Mouse (Mus musculus) right cerebral cortex, postnatal 25 days (tissue): ENCODE results near the gene Frmd4a.

Source experiments
- DNase-seq: peaks from one replicate; pipeline ENCODE4 v3.0.0; 2022

Frmd4a gene

DNA sequence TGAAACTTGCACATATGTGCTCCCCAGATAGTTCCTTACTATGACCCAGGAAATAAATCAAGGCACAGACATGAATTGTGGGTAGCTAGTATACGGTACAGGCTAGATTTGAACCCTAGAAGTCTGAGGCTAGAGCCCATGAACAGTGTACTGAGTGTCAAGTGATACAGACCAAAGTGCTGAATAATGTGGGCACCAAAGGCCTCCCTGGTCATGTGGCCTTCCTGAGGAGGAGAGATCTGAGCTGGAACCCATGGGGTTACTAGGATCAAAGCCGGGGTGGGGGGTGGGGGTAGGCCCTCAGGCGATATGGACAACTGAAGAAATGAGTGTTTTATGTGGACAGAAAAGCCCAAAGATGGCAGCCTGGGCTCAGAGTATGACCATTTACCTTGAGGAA is 544.9 kb downstream of the Frmd4a start:
- DNase-seq, result no peak

- DNase-seq, result no peak
Observed at GRCm38 (mm10) chr2:4562826-4563225, 545.3 kb downstream of the Frmd4a start.

GRCm38 (mm10) chr2:4563322-4563721 is 545.8 kb downstream of the Frmd4a start:
- DNase-seq, result no peak

DNA sequence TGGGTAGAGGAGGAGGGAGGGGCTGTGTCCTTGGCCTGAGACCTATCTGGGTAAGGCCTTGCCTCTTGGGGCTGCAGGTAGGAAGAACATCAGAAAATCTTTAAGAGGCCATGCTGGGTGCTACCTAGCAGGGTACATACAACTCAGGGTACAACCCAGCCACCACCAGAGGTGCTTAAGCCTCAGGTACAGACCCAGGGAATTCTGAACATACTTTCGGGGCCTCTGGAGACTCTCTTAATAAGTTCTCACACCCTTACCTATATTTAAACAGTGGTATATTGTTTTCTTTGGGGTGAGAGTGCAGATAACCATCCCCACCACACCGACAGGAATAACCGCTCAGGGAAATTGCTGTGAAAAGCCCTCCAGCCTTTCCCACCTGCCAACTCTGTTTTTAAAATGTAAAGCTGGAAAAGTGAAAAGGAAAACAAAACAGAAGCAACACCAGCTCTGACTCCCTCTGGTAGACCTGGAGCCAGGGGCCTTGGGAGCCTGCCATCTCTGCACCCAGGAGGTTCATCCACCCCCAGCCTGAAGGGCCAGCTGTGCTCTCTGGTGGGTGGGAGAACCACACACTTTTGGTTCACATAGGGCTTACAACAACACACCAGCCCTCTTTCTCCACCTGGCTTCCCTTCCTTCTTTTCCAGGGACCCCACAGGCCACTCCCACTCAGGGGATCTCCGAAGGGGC is 548.9 kb downstream of the Frmd4a start:
- no peak for DNase-seq

DNA sequence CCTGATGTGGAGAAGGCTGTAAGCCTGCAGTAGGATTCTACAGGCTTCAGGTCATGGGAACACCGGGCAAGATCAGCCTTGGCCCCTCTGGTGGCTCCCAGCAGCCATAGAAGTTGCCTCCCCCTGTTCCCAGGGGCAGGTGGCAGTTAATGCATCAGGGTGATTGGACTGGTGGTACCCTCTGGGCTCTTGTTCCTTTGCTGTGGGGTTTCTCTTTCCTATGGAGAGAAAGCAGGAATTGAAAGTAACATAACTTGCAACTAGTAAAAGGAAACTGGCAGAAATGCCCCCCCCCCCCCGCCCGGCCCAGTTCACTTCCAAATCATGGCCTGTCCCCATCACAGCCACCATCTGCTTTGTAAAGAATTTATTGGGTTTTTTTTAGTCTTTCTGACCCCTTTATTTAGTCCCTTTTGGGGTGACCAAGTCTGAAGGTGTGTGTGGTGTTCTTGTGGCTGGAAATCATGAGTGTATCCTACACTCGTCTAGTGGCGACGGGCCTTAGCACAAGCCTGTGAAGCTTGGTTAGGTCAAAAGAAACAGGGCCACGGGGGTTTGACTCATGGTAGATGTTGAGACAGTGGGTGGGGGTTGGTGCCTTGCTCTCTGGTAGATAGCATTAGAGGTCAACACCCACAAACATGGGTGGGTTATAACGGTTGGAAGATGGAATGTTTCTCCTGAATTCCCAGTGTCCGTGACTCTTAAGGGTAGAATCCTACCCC is 549.6 kb downstream of the Frmd4a start:
- DNase-seq, result no peak

DNA sequence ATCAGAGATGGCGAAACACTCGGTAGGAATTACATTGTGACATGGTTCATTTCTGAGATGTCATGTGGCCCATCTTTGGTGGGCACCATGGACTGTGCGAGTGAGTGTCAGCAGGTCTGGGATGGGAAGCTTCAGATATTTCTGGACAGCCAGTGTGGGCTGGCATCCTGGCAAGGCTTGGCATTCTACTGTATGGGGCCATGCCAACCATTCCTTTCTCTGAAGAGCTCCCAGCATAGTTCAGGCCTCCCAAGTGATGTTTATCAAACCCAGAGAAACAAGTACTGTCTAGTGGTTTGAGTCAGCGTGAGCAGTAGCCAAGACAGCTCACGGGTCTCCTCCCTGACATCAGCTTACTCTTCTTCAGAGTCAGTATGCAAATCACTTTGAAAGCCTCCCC is 551.5 kb downstream of the Frmd4a start:
- no peak for DNase-seq

GRCm38 (mm10) chr2:4570186-4570861 is 552.8 kb downstream of the Frmd4a start:
- no peak for DNase-seq

- no peak for DNase-seq
Observed at GRCm38 (mm10) chr2:4572498-4573263, 555.2 kb downstream of the Frmd4a start.

DNA sequence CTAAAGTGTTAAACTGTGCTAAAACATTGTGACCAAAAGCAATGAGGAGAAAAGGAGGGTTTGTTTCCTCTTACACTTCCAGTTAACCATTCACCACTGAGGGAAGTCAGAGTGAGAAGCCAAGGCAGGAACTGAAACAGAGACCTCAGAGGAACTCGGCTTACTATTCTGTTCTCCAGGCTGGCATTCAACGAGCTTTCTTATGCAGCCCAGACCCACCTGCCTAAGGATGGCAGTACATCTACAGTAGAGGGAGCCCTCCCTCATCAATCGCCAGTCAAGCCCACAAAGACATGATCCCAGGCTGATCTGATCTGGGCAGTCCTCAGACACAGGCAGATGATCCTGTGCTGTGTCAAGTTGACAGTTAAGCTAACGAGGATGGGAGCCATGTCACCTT is 555.9 kb downstream of the Frmd4a start:
- no peak for DNase-seq

DNA sequence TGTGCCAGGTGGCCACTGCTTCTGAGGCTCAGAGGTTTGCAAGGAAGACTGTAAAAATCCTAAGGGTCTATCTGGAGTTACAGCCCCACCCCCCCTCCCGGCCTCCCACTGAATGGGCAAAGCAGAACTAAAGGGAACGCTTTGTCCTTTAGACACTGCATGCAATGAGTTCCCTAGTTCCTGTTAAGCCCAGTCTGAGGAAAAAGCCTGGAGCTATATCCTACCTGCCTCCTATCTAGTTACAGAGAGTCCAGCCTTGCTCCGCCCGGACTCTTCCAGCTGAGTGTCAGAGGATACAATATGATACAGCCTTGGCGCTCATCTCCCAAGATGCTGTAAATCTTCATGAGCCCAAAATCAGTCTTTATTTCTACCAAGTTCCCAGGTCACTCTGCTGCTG is 556.7 kb downstream of the Frmd4a start:
- no peak for DNase-seq

DNA sequence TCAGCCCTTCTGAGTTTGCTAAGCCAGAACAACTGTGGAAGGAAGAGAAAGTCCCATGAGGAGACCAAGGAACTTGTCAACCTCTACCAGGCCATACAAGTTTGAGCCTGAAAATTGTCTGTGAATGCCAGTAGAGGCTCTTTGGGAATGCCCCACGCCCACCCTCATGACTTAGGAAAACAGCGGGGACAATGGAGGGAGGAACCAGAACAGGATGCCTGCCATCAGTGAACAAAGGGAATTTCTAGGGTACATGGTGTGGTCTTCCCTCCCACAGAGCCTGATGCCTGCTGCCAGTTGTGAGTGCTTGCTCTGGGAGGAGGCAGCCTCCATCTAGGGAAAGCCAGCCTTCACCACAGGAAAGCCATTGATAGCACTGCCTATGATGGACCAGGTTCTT is 557.6 kb downstream of the Frmd4a start:
- DNase-seq, result no peak

GRCm38 (mm10) chr2:4575975-4576374 is 558.5 kb downstream of the Frmd4a start:
- DNase-seq, result no peak

DNA sequence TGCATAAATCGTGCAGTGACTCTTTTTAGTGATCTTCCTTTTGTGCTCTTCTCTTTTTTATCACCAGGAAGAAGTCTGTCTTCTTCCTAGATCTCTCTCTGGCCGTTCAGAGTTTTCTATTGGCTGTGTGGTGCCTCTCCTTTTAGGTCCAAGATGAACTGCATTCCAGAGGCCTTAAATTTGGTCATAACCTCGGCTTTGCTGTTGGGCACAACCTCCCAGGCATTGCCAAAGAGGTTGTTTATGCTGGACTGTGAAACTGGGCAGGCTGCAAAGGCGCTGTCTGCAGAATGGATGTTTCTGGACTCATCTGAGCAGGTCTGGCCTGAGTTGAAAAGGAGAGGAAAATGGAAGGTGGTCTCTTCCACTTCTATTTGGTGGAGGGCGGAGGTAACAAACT is 560.8 kb downstream of the Frmd4a start:
- no peak for DNase-seq

- DNase-seq, result no peak
Observed at GRCm38 (mm10) chr2:4579357-4580068, 562.0 kb downstream of the Frmd4a start.

DNA sequence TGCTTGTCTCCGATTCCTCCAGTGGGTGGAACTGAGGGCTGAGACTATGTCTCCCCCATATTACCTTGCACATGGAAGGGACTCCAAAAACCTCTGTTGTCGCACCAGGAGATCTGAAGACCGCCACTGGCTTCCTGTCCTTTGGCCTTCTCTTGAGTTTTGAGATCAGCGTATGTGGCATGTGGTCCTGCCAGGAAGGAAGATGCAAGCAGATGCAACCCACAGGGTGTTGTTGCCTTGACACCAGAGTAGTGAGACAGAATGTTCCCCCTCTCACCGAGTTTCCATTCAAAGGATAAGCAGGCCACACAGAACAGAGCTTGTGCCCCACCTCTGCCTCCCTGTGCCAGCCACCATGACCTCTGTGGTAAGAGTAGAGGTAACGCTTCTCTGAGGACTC is 563.1 kb downstream of the Frmd4a start:
- no peak for DNase-seq

- no peak for DNase-seq
Observed at GRCm38 (mm10) chr2:4582930-4583329, 565.4 kb downstream of the Frmd4a start.

DNA sequence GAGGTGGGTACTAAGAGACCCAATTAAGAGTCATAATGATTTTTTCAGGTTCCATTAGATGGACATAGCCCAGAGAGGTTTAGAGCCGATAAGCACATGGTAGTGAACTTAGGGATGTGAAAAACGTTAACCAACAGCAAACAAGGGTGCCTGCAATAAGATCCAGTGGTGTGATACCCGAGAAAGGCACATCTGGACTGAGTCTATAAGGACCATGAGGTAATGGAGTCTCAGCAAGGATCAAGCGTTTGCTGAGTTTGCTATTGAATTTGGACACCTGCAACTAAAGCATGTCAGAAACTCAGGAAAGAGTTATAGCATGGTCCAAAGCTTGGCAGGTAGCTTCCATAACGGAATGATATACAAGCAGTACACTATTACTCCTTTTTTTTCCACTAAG is 566.7 kb downstream of the Frmd4a start:
- no peak for DNase-seq

- no peak for DNase-seq
Observed at GRCm38 (mm10) chr2:4586245-4586644, 568.7 kb downstream of the Frmd4a start.

- no peak for DNase-seq
Observed at GRCm38 (mm10) chr2:4587685-4588409, 570.3 kb downstream of the Frmd4a start.

- DNase-seq, result no peak
Observed at GRCm38 (mm10) chr2:4591647-4592046, 574.1 kb downstream of the Frmd4a start.

GRCm38 (mm10) chr2:4592666-4593065 is 575.1 kb downstream of the Frmd4a start:
- DNase-seq, result no peak

DNA sequence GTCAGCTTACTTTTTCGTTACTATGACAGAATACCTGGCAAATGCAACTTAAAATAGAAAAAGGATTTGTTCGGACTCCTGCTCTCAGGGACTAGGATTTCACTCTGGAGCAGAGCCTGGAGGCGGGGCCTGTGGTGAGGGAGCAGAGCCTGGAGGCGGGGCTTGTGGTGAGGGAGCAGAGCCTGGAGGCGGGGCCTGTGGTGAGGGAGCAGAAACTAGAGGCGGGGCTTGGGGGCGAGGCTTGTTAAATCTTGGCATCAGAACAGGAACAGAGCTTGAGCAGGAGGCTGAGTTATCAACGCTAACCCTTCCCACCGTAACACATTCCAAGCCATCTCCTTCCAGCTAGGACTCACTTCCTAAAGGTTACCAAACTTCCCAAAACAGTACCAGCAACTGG is 575.9 kb downstream of the Frmd4a start:
- no peak for DNase-seq
